ENCODE assay signal across 14 mouse cellular contexts in the genomic region with DNA sequence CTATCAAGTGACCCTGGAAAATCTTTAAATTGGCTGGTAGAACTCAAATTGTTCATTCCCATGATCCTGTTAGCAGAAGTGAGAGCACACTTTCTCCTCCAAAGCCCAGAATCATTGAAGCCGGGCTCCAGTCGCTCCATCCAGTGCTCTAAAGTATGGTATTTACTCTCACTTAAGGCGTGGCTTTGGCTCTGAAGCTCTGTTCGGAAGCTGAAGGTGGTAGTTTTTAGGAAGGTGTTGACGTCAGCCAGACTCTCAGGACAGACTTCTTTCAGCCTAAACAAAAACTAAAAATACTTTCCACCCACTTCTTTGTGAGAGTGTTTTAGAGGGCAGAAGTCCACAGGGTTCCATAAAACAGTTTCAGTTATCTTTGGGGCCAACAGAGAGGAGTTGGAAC. TPM values are rescaled to one million over a fixed set of nuclear protein-coding genes. Genes with fewer than 3 reads are reported as not detected.
DNase-seq lines count a peak whose midpoint lies in the region; ATAC-seq lines count a peak whose summit lies in the region.
"Had no signal": no experiment of that assay in that cellular context is flagged by ENCODE, and none has a peak within 500 bp of the region (broad histone marks: within the 10 kb centered on the region; RNA-seq: fewer than 3 reads in every experiment).

No protein-coding gene starts in this region.

- no peak overlapping the region for H3K9ac ChIP-seq in lung, embryonic 16.5 days (ENCODE audit: low read length)
- H3K9ac ChIP-seq in embryonic facial prominence, embryonic 12.5 days, result no peak overlapping the region
- H3K9ac ChIP-seq in limb, embryonic 15.5 days, result no peak overlapping the region
- H3K9ac ChIP-seq: hindbrain, embryonic 12.5 days; midbrain, embryonic 13.5 days had no signal

- no peaks in the 10 kb centered on the region for H3K36me3 ChIP-seq in lung, embryonic 16.5 days (ENCODE audit: control insufficient read depth, insufficient read depth, low read length)
- H3K36me3 ChIP-seq in embryonic facial prominence, embryonic 12.5 days, result no peaks in the 10 kb centered on the region
- no peaks in the 10 kb centered on the region for H3K36me3 ChIP-seq in limb, embryonic 15.5 days
- H3K36me3 ChIP-seq: forebrain, embryonic 10.5 days; hindbrain, embryonic 12.5 days; liver, embryonic 12.5 days; midbrain, embryonic 13.5 days had no signal

- H3K27me3 ChIP-seq in lung, embryonic 16.5 days (ENCODE audit: control insufficient read depth, insufficient read depth, low read depth, low read length), result peaks cover 18% of the 10 kb centered on the region
- peaks cover 12% of the 10 kb centered on the region for H3K27me3 ChIP-seq in embryonic facial prominence, embryonic 12.5 days
- 0 out of 2 replicates have a peak, but pooled peaks cover 3% of the 10 kb centered on the region for H3K27me3 ChIP-seq in limb, embryonic 15.5 days

- no peak overlapping the region for H3K27ac ChIP-seq in lung, embryonic 16.5 days (ENCODE audit: low read length)
- H3K27ac ChIP-seq in embryonic facial prominence, embryonic 12.5 days, result no peak overlapping the region
- peak overlapping the region; percentile 63 for H3K27ac ChIP-seq in limb, embryonic 15.5 days
- H3K27ac ChIP-seq: liver, embryonic 12.5 days; midbrain, embryonic 13.5 days had no signal

- no peak overlapping the region for H3K4me3 ChIP-seq in lung, embryonic 16.5 days (ENCODE audit: low read length)
- peak overlapping the region; percentile 59; the same call in 1 of the 2 replicates for H3K4me3 ChIP-seq in embryonic facial prominence, embryonic 12.5 days
- no peak overlapping the region for H3K4me3 ChIP-seq in limb, embryonic 15.5 days

- H3K9me3 ChIP-seq in lung, embryonic 16.5 days (ENCODE audit: control insufficient read depth, low read length), result no peaks in the 10 kb centered on the region
- H3K9me3 ChIP-seq in embryonic facial prominence, embryonic 12.5 days, result no peaks in the 10 kb centered on the region
- no peaks in the 10 kb centered on the region for H3K9me3 ChIP-seq in limb, embryonic 15.5 days
- H3K9me3 ChIP-seq: forebrain, embryonic 10.5 days; hindbrain, embryonic 12.5 days; liver, embryonic 12.5 days; midbrain, embryonic 13.5 days had no signal

- 0 out of 2 replicates have a peak overlapping the region, but pooled peaks have one; percentile 83 for H3K4me2 ChIP-seq in lung, embryonic 16.5 days (ENCODE audit: low read depth, low read length)
- peak overlapping the region; percentile 86; the same call in 1 of the 2 replicates for H3K4me2 ChIP-seq in embryonic facial prominence, embryonic 12.5 days (replicated peaks)
- H3K4me2 ChIP-seq in limb, embryonic 15.5 days, result 0 out of 2 replicates have a peak overlapping the region, but pooled peaks have one; percentile 91

- peaks cover 7% of the 10 kb centered on the region for H3K4me1 ChIP-seq in lung, embryonic 16.5 days (replicated peaks; ENCODE audit: control insufficient read depth, insufficient read depth, low read length)
- peaks cover 28% of the 10 kb centered on the region for H3K4me1 ChIP-seq in embryonic facial prominence, embryonic 12.5 days
- H3K4me1 ChIP-seq in limb, embryonic 15.5 days, result peaks cover 46% of the 10 kb centered on the region

- DNase-seq in frontal cortex, adult 2 months (ENCODE audit: extremely low spot score in 1 of 2, low spot score in 1 of 2), result no peak
- no peak for DNase-seq in lung, postnatal 10 days
- no peak for DNase-seq in layer of hippocampus, adult 8-10 months (ENCODE audit: low spot score in 2 of 2)
- no peak for DNase-seq in right cerebral cortex, adult 18-20 months
- DNase-seq: cerebellum, adult 11 months had no signal

- peak; percentile 61; the same call in 1 of the 2 replicates for ATAC-seq in frontal cortex, adult (ENCODE audit: low TSS enrichment)
- ATAC-seq in lung, embryonic 16.5 days (ENCODE audit: low read depth), result no peak
- ATAC-seq in embryonic facial prominence, embryonic 12.5 days (ENCODE audit: insufficient number of reproducible peaks, insufficient read depth, low FRiP score, low TSS enrichment), result no peak
- no peak for ATAC-seq in limb, embryonic 15.5 days (ENCODE audit: insufficient number of reproducible peaks, low FRiP score, low TSS enrichment, low read depth)
- ATAC-seq: CD4-positive, CD25-positive, alpha-beta regulatory T cell, adult 4 months had no signal

- WGBS in lung, embryonic 16.5 days, result 15% methylated on average over 5 of the region's 5 CpGs
- 44% methylated on average over 5 of the region's 5 CpGs for WGBS in embryonic facial prominence, embryonic 12.5 days
- 33% methylated on average over 5 of the region's 5 CpGs for WGBS in limb, embryonic 15.5 days

RNA-seq across cellular contexts. Expression of a gene that starts 5.6 kb away (rescaled TPM):
- polyA plus RNA-seq in frontal cortex, adult 2 months (2012; rRNA removed), result 5.2 and 5.7 TPM in 2 replicates
- 69.1 and 80.6 TPM in 2 replicates for polyA plus RNA-seq in lung, embryonic 16.5 days (2015; fragmentation: Nextera tagmentation; extraction: Ambion mirVana)
- 54.4 and 64.3 TPM in 2 replicates for polyA plus RNA-seq in embryonic facial prominence, embryonic 12.5 days (2016; fragmentation: Nextera tagmentation; extraction: Ambion mirVana)
- 95.9 and 117 TPM in 2 replicates for polyA plus RNA-seq in limb, embryonic 15.5 days (2015; fragmentation: Nextera tagmentation; extraction: Ambion mirVana)
- total RNA-seq in layer of hippocampus, adult 8-10 months (2022), result 1 to 10 TPM; 3.7 to 5.6 (median 4.4) TPM
- polyA plus RNA-seq: CD4-positive, CD25-positive, alpha-beta regulatory T cell, adult 4 months had no signal

RNA-seq across cellular contexts. Expression of a gene that starts 11.8 kb away (rescaled TPM):
- 106 and 122 TPM in 2 replicates for polyA plus RNA-seq in frontal cortex, adult 2 months (2012; rRNA removed)
- polyA plus RNA-seq in lung, embryonic 16.5 days (2015; fragmentation: Nextera tagmentation; extraction: Ambion mirVana), result 3.6 and 3.8 TPM in 2 replicates
- polyA plus RNA-seq in embryonic facial prominence, embryonic 12.5 days (2016; fragmentation: Nextera tagmentation; extraction: Ambion mirVana), result 2.9 and 3.7 TPM in 2 replicates
- 1.0 and 2.2 TPM in 2 replicates for polyA plus RNA-seq in limb, embryonic 15.5 days (2015; fragmentation: Nextera tagmentation; extraction: Ambion mirVana)
- 100 to 1,000 TPM; 104 to 117 (median 106) TPM for total RNA-seq in layer of hippocampus, adult 8-10 months (2022)
- polyA plus RNA-seq: CD4-positive, CD25-positive, alpha-beta regulatory T cell, adult 4 months had no signal

RNA-seq across cellular contexts. Expression of a gene that starts 14.8 kb away (rescaled TPM):
- 44.7 and 45.1 TPM in 2 replicates for polyA plus RNA-seq in frontal cortex, adult 2 months (2012; rRNA removed)
- polyA plus RNA-seq in lung, embryonic 16.5 days (2015; fragmentation: Nextera tagmentation; extraction: Ambion mirVana), result 95.3 and 101 TPM in 2 replicates
- polyA plus RNA-seq in embryonic facial prominence, embryonic 12.5 days (2016; fragmentation: Nextera tagmentation; extraction: Ambion mirVana), result 67.3 and 73.4 TPM in 2 replicates
- 126 and 140 TPM in 2 replicates for polyA plus RNA-seq in limb, embryonic 15.5 days (2015; fragmentation: Nextera tagmentation; extraction: Ambion mirVana)
- total RNA-seq in layer of hippocampus, adult 8-10 months (2022), result 10 to 100 TPM; 21.4 to 29.8 (median 25.9) TPM

RNA-seq across cellular contexts. Expression of a gene that starts 23.2 kb away (rescaled TPM):
- 59.9 and 70.6 TPM in 2 replicates for polyA plus RNA-seq in frontal cortex, adult 2 months (2012; rRNA removed)
- 3.7 and 4.2 TPM in 2 replicates for polyA plus RNA-seq in lung, embryonic 16.5 days (2015; fragmentation: Nextera tagmentation; extraction: Ambion mirVana)
- 1.8 and 2.4 TPM in 2 replicates for polyA plus RNA-seq in embryonic facial prominence, embryonic 12.5 days (2016; fragmentation: Nextera tagmentation; extraction: Ambion mirVana)
- polyA plus RNA-seq in limb, embryonic 15.5 days (2015; fragmentation: Nextera tagmentation; extraction: Ambion mirVana), result 2.6 and 3.2 TPM in 2 replicates
- 100 to 1,000 TPM in 1 of 4 experiments, 10 to 100 TPM in 3; 89.3 to 115 (median 96.8) TPM for total RNA-seq in layer of hippocampus, adult 8-10 months (2022)

RNA-seq across cellular contexts. Expression of a gene that starts 24.8 kb away (rescaled TPM):
- polyA plus RNA-seq in frontal cortex, adult 2 months (2012; rRNA removed), result 383 and 422 TPM in 2 replicates
- polyA plus RNA-seq in lung, embryonic 16.5 days (2015; fragmentation: Nextera tagmentation; extraction: Ambion mirVana), result 5.6 and 7.0 TPM in 2 replicates
- 69.7 and 74.9 TPM in 2 replicates for polyA plus RNA-seq in embryonic facial prominence, embryonic 12.5 days (2016; fragmentation: Nextera tagmentation; extraction: Ambion mirVana)
- 17.6 and 26.3 TPM in 2 replicates for polyA plus RNA-seq in limb, embryonic 15.5 days (2015; fragmentation: Nextera tagmentation; extraction: Ambion mirVana)
- total RNA-seq in layer of hippocampus, adult 8-10 months (2022), result 100 to 1,000 TPM; 417 to 436 (median 422) TPM

Comparison
In these comparisons a context has a peak if more than half of its experiments do, and no peak if none do; other contexts are left out.
1. RNA of a gene that starts 11.8 kb away (polyA plus RNA-seq): 106 to 122 TPM in frontal cortex, adult 2 months; 3.6 to 3.8 TPM in lung, embryonic 16.5 days, 2.9 to 3.7 TPM in embryonic facial prominence, embryonic 12.5 days and 1.0 to 2.2 TPM in limb, embryonic 15.5 days; every median in the first group is over 10 times any median in the second.
2. Peak in every context shown above with its lines, with median percentiles within 50 percentile points of each other: H3K4me2 ChIP-seq.